Mouse (Mus musculus) gastrocnemius, adult 2 months (tissue): ENCODE measurements around the gene Stat3. TPM values are rescaled to one million over a fixed set of nuclear protein-coding genes. Genes with fewer than 3 reads are reported as not detected.

Experiments
- DNase-seq: peaks from one replicate; pipeline ENCODE4 v3.0.0; 2022
- H3K27ac ChIP-seq: fragments of 200-600 bp; 2 replicates; pipeline ENCODE4 v1.8.1; 2022; ENCODE audit warnings: mild to moderate bottlenecking
- H3K4me3 ChIP-seq: fragments of 200-600 bp; 2 replicates; pipeline ENCODE4 v1.8.1; 2022; ENCODE audit warnings: mild to moderate bottlenecking, moderate library complexity
- CTCF ChIP-seq: fragments of 200-600 bp; IDR thresholded peaks from 2 replicates; pipeline ENCODE4 v1.8.1; 2022; ENCODE audit warnings: antibody characterized with exemption, mild to moderate bottlenecking, moderate library complexity
- intact Hi-C: fragments of 180-260 bp; cut with DNase I; formaldehyde crosslinking; loops from one replicate; pipeline ENCODE4 v1.15.1; 2025
- total RNA-seq, 2 experiments: library from RNA; stranded (reverse); gene quantifications; 2 replicates each; pipeline ENCODE4 v1.2.3; 2021

Stat3 gene
- total RNA-seq, 2 experiments from 2014 or later, result 40.6 to 44.2 TPM

- no peak for DNase-seq
- no peak for TF ChIP-seq CTCF
- intact Hi-C loops, result no loop called here
- Histone ChIP-seq H3K4me3 (no peak overlapping the region), H3K27ac (0 out of 2 replicates have a peak overlapping the region, but pooled peaks have one; percentile 16)
These were observed 68.9 kb downstream of the Stat3 start for GRCm38 (mm10) chr11:100870256-100870967.

DNA sequence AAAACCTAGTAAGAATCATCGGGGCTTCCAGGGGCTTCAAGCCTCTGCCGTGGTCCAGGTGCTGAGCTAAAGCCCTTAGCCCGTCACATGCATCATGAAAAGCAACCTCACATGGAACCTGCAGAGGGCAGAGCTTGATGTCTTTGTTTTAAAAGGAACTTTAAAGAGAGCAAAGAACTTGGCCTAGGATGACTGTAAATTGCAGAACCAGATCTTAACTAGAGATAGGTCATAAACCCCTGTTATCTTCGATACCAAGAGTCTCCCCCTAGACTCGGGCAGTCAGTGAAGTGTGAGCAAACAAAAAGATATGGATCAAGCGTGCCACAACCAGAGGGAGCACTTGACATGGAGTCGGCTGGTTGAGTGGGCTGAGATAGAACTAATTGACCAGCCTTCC, 73.7 kb downstream of the Stat3 start:
- intact Hi-C loops, result no loop called here
- TF ChIP-seq CTCF, result no peak
- peak; percentile 2 for DNase-seq
- H3K27ac ChIP-seq, result no peak overlapping the region
- H3K4me3 ChIP-seq, result no peak overlapping the region

GRCm38 (mm10) chr11:100863141-100863540, 76.2 kb downstream of the Stat3 start:
- intact Hi-C loops, result no loop called here
- DNase-seq, result no peak
- H3K4me3 ChIP-seq, result no peak overlapping the region
- no peak overlapping the region for H3K27ac ChIP-seq
- TF ChIP-seq CTCF, result no peak

DNA sequence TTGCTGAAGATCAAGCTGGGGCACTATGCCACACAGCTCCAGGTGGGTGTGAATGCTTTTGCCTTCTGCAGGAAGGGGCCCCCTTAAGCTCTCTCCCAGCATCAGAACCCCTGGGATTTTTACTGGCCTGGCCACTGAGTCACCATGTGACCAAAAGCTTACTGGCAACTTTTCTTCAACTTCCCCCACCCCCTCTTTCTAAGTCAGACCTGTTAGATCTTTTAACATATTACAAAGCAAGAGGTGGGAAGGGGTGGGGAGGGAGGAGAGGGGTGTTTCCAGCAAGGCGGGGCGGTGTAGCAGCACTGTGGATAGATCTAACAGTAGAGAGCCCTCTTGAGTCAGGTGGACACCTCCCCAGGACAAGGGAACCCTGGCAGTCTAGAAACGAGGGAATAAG, 77.5 kb downstream of the Stat3 start:
- intact Hi-C loops, result no loop called here
- DNase-seq, result no peak
- Histone ChIP-seq H3K27ac (no peak overlapping the region), H3K4me3 (no peak overlapping the region)
- TF ChIP-seq CTCF, result no peak

- H3K27ac ChIP-seq, result peak overlapping the region; percentile 87; the same call in 1 of the 2 replicates
- intact Hi-C loops, result no loop called here
- peak overlapping the region; percentile 85 for H3K4me3 ChIP-seq
These were observed 78.0 kb downstream of the Stat3 start for GRCm38 (mm10) chr11:100861335-100861734.

GRCm38 (mm10) chr11:100860198-100861048, 78.9 kb downstream of the Stat3 start:
- H3K27ac ChIP-seq, result peak overlapping the region; percentile 87
- peak overlapping the region; percentile 85 for H3K4me3 ChIP-seq
- peak; percentile 93 for DNase-seq
- peak; percentile 22 for TF ChIP-seq CTCF
- intact Hi-C loops, result no loop called here

More at GRCm38 (mm10) chr11:100861335-100861734, 78.0 kb downstream of the Stat3 start:
- no peak for DNase-seq
- no peak for TF ChIP-seq CTCF

GRCm38 (mm10) chr11:100859579-100860075, 79.7 kb downstream of the Stat3 start:
- Histone ChIP-seq H3K4me3 (peak overlapping the region; percentile 85), H3K27ac (peak overlapping the region; percentile 87)
- DNase-seq, result no peak
- intact Hi-C loops, result loop anchor here (10.0 kb wide), 1 partner anchor 145 kb away; the partner anchor contains the start of genes Hspb9 and Kat2a
- no peak for TF ChIP-seq CTCF

DNA sequence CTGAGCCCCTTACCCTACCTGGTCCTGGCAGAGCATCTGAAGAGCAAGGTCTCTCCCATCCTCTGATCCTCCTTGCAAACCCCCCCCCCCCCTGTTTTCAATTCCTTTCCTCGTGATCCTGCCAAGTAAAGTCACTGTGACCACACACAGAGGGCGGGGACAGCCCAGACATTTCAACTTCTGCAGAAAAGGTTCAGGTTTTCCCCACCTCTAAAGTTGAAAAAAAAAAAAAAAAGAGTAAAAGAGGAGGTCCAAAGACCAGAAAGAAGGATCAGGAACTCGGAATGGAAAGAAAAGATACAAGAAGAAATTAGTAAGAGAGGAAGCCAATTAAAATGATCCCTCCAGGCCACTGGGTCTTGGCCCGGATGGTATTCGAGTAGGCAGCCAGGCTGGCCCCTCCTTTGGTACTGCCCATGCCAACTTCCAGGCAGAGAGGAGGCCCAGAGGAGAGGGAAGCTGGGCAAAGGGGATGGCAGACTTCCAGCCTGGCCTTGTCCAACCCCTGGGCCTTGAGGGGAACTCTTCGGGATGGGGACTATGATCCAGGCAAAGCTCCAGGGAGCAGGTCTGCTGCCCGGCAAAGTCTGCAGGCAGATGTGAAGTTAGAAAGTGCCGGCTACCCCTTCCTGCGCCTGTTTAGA, 80.3 kb downstream of the Stat3 start, which contains the start of gene Stat5a:
Stat5a (plus strand) TSS at position 417 of the 644 bp plus-strand sequence.
- DNase-seq, result peak; percentile 91
- intact Hi-C loops, result loop anchor here (10.0 kb wide), 1 partner anchor 144 kb away; the partner anchor contains the start of genes Hspb9 and Kat2a
- H3K4me3 ChIP-seq, result peak within 1 kb of the TSS; percentile 85
- TF ChIP-seq CTCF, result no peak
- peak within 1 kb of the TSS; percentile 87 for H3K27ac ChIP-seq

GRCm38 (mm10) chr11:100857960-100858359, 81.4 kb downstream of the Stat3 start:
- intact Hi-C loops, result loop anchor here (10.0 kb wide), 1 partner anchor 143 kb away; the partner anchor contains the start of genes Hspb9 and Kat2a
- no peak overlapping the region for H3K27ac ChIP-seq
- DNase-seq, result no peak

GRCm38 (mm10) chr11:100855178-100855577, 84.2 kb downstream of the Stat3 start:
- DNase-seq, result no peak
- no peak for TF ChIP-seq CTCF
- H3K4me3 ChIP-seq, result no peak overlapping the region
- intact Hi-C loops, result loop anchor here (10.0 kb wide), 1 partner anchor 140 kb away; the partner anchor contains the start of genes Hspb9 and Kat2a
- no peak overlapping the region for H3K27ac ChIP-seq

More at GRCm38 (mm10) chr11:100857960-100858359, 81.4 kb downstream of the Stat3 start:
- no peak overlapping the region for H3K4me3 ChIP-seq
- no peak for TF ChIP-seq CTCF

- Histone ChIP-seq H3K27ac (no peak overlapping the region), H3K4me3 (no peak overlapping the region)
- TF ChIP-seq CTCF, result no peak
- no peak for DNase-seq
- intact Hi-C loops, result loop anchor here (10.0 kb wide), 1 partner anchor 139 kb away; the partner anchor contains the start of genes Hspb9 and Kat2a
These were observed 85.1 kb downstream of the Stat3 start for GRCm38 (mm10) chr11:100854268-100854667.

DNA sequence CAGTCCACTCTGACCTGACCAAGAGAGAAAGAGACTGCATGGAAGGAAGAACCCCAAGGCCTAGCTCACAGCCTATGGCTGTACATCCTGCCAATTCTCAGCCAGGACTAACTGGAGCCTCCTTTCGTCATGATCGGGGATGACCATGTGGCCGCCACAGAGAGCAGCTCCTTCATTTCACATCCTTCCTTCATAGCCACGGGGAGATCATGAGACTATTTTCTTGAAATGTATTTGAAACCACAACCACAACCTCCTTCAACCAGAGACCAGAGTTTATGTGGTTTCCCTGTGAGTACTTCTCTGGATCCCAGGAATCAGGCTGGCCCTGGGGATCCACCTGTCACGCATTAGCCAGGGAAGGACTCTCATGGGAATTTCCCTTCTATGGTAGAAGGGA, 86.3 kb downstream of the Stat3 start:
- H3K4me3 ChIP-seq, result no peak overlapping the region
- no peak overlapping the region for H3K27ac ChIP-seq
- intact Hi-C loops, result loop anchor here (10.0 kb wide), 1 partner anchor 138 kb away; the partner anchor contains the start of genes Hspb9 and Kat2a
- DNase-seq, result no peak
- no peak for TF ChIP-seq CTCF
